Mouse (Mus musculus) left cerebral cortex, adult 8-10 months (tissue): Measurements from ENCODE around the gene Zbtb38. TPM values are rescaled to one million over a fixed set of nuclear protein-coding genes. Genes with fewer than 3 reads are reported as not detected.
A peak's percentile ranks its signal among the peaks of the same experiment; 100 is the strongest.
"Not testable (repeated sequence)": the region's sequence is repeated elsewhere in the genome, so short reads cannot be mapped to it uniquely, and the experiment has no call there.

Experiments
- DNase-seq, 2 experiments: peaks; one replicate each; pipeline ENCODE4 v3.0.0; 2022; ENCODE audit warnings: low spot score in 2 of 2
- total RNA-seq, 4 experiments: library from RNA; stranded (reverse); gene quantifications; 2 replicates each; pipeline ENCODE4 v1.2.4; 2022

The Zbtb38 gene
- total RNA-seq, 4 experiments from 2014 or later = 57.7 to 67.6 (median 63.7) TPM

DNA sequence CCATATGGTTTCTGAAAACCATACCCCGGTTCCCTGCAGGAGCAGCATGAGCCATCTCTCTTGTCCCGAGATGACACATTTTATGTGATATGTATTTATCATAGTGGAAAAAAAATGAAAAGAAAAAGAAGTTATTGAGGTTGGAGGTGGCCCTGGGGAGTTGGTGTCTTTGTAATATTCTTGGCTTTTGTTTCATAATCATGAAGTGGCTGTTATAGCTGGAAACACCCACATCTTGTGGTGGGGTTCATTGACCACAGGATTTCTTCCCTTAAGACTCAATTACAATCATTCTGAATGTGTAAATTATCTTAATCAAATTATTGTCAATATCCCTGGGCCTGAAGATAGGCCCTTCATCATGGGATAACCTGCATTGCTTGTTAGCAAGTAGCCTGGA is 107.8 kb downstream of the Zbtb38 start:
- no peak for DNase-seq

- DNase-seq = not testable (repeated sequence)
Measured at GRCm38 (mm10) chr9:96644002-96644401, 108.6 kb downstream of the Zbtb38 start.

DNA sequence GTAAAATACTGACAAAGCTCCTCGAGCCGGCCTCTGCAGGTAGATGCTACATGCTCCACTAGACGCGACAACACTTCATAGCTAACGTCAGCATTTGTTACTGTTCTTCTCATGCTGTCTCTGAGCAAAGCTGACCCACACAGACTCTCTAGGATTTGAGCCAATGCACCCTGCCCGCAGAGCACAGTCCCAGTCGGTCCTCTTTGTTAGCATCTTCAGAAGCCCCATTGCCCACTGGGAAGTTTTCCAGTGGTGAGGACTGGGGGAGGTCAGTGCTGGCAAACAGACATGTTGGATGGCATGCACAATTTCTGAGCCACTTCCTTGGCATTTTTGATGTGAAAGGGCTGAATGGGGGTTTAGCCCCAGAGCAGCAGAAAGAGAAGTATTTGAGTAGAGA is 113.2 kb downstream of the Zbtb38 start:
- peak in 1 of 2 experiments; percentile 39 for DNase-seq

DNA sequence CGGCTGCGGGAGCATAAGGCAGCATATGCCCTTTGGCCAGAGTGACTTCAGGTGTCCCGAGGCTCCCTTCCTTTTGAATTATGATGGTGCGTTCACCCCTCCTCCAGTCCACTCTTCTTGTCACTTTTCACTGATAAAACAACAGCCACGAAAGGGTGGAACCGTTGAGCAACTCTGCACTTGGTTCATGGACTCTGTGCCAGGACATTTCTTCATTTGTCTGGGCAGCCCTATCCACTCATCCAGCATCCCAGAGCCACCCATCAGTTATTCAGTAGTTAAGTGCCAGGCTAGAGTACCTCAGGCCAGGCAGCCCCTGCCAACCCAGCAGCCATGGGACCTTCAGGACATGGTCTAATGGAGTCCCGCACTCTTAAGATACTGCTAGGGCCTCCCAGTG is 114.1 kb downstream of the Zbtb38 start:
- no peak for DNase-seq

DNA sequence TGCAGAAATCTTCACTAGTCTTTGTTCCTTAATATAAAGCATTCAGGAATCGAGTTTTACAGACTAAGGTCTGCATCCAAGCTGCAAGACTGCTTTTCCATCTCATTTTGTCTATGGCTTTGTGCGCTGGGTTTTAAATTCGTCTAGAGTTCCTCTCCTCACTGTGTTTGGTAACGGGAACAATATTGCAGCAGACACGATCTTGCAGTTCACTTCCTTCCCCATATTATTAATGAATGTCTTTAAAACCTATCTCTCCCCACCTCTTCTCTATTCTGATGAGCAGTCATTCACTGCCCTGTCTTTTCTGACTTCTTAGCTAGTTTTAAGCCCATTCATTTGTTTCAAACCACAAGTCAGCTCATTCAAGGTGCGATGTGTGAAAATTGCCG is 115.5 kb downstream of the Zbtb38 start:
- no peak for DNase-seq

DNA sequence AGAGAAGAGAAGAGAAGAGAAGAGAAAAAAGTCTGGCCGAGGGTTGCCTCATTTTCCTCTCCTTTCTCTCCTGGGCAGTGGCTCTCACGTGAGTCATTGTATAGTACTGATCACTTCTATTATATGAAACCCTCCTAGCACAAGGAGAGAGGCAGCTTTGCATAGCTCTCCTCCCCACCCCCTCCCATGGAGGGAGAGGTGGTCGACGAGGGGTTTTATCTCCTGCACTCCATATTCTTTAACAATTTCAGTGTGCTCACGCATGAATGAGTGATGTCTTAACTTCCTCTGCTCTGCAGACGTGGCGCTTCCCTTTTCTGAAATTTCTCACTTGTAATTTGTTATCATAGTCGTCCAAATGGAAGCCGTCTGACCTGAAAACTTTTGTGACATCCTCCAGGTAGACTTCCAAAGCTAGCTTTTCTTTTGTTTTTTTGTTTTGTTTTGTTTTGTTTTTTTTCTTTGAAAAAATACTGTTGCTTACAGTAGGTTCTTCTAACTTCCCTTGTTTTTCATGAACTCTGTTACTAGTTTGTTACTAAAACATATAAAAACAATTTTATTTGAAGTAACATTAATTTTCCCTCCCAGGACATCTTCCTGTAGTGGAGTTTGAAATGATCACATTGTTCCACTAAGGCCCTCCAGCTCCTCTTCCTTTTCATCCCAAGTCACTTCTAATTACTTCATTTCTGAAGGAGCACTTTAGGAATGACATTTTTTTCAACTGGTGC is 116.0 kb downstream of the Zbtb38 start:
- no peak for DNase-seq

GRCm38 (mm10) chr9:96635899-96636298 is 116.7 kb downstream of the Zbtb38 start:
- DNase-seq = no peak

DNA sequence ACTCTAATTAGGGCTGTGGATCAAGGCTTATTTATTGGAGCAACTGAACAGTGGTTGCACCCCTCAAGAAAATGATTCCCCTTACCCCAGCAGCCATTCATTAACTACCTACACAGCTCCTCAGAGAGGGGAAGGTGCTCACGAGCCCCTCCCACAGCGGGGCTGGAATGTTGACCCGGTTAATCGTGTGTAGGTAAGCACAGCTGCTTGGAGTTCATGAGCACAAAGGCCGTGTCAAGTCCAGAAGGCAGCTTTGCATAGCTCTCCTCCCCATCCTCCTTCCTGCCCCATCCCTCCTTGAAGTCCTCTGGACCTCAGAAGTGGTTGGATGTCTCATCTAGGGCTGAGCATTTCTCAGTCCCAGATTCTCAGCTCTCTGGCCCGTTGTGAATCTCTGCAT is 117.5 kb downstream of the Zbtb38 start:
- DNase-seq = no peak

DNA sequence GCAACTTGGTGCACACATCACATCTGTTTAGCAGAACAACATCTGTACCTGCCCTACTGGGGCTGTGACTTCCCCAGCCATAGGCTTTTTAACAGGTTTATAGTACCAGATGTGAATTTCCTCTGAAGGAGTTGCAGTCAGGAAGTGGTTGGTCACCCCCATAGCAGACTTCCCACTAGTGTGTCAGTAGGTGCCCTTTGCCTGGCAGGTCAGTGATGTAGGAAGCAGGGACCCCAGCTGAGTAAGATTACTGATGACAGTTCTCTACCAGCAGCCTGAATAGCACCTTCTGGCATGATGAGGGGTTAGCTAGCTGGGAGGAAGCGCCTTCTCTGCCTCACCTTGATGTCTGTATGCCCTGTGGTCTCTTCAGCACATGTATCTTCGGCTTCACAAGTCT is 118.9 kb downstream of the Zbtb38 start:
- DNase-seq = no peak

Other genes with a start within 250 kb of the Zbtb38 start
- under 1 TPM in 3 of 4 experiments, not detected in 1; 0.37 to 0.65 (median 0.39) TPM for gene Gm28729, start 227.6 kb downstream of the Zbtb38 start, total RNA-seq
- gene Rasa2, start 121.2 kb downstream of the Zbtb38 start, total RNA-seq = 10 to 100 TPM; 33.1 to 43.3 (median 39.0) TPM
- gene Pxylp1, start 139.8 kb upstream of the Zbtb38 start, total RNA-seq = 10 to 100 TPM; 17.8 to 28.5 (median 20.7) TPM